11 mouse cellular contexts compared by ENCODE assay signal in the genomic region with DNA sequence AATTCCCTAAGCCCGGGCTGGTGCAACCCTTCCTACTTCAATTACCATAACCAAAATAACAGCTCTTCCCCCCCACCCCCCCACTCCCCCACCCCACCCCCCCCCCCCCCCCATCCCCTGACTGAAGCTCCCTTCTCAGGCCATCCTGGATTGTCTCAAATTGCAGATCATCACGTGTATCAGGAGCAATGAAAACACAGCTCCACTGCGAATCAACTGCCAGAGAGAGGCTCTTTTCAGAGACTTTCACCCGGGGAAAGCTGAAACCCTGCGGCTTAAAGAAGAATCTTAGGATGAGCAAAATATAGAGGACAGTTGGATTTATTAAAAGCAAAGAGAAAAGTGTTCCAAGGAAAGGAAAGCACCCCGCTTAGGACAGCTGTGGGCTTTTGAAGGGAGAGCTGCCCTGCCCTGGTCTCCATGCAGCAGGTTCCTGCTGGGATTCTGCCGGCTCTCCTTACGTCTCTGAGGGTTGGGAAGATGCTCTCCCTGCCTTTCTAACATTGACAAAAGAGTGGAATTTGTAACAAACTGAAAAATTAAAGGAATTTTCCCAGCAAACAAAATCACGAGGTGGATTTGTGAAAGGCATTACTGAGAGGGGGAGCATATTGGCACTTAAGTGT.
A peak's percentile ranks its signal among the peaks of the same experiment; 100 is the strongest.
DNase-seq lines count a peak whose midpoint lies in the region; ATAC-seq lines count a peak whose summit lies in the region.
"Had no signal": no experiment of that assay in that cellular context is flagged by ENCODE, and none has a peak within 500 bp of the region (broad histone marks: within the 10 kb centered on the region; RNA-seq: fewer than 3 reads in every experiment).

No protein-coding gene starts in this region.

- no peaks in the 10 kb centered on the region for H3K36me3 ChIP-seq in heart, embryonic 15.5 days
- H3K36me3 ChIP-seq in embryonic facial prominence, embryonic 10.5 days (replicated peaks) = no peaks in the 10 kb centered on the region
- H3K36me3 ChIP-seq in hindbrain, embryonic 14.5 days (replicated peaks; ENCODE audit: control insufficient read depth, insufficient read depth) = no peaks in the 10 kb centered on the region
- no peaks in the 10 kb centered on the region for H3K36me3 ChIP-seq in midbrain, embryonic 16.5 days (ENCODE audit: control insufficient read depth, insufficient read depth, low read length)
- H3K36me3 ChIP-seq: lung, embryonic 15.5 days had no signal

- no peak for ATAC-seq in heart, embryonic 15.5 days (replicated peaks; ENCODE audit: insufficient number of reproducible peaks, insufficient read depth, low FRiP score, low read depth)
- ATAC-seq in hindbrain, embryonic 14.5 days (ENCODE audit: low FRiP score) = no peak
- ATAC-seq in midbrain, embryonic 16.5 days = 0 out of 2 replicates have a peak, but pooled peaks have one; percentile 54

- H3K27me3 ChIP-seq in heart, embryonic 15.5 days = no peaks in the 10 kb centered on the region
- no peaks in the 10 kb centered on the region for H3K27me3 ChIP-seq in embryonic facial prominence, embryonic 10.5 days (replicated peaks; ENCODE audit: low read depth, poor library complexity, severe bottlenecking)
- no peaks in the 10 kb centered on the region for H3K27me3 ChIP-seq in hindbrain, embryonic 14.5 days (ENCODE audit: control insufficient read depth, insufficient read depth, low read length)
- H3K27me3 ChIP-seq in midbrain, embryonic 16.5 days (ENCODE audit: control insufficient read depth, insufficient read depth, low read depth, low read length) = no peaks in the 10 kb centered on the region
- H3K27me3 ChIP-seq: lung, embryonic 15.5 days had no signal

- no peaks in the 10 kb centered on the region for H3K9me3 ChIP-seq in heart, embryonic 15.5 days (replicated peaks)
- H3K9me3 ChIP-seq in embryonic facial prominence, embryonic 10.5 days = no peaks in the 10 kb centered on the region
- H3K9me3 ChIP-seq in hindbrain, embryonic 14.5 days (ENCODE audit: control insufficient read depth, low read length) = no peaks in the 10 kb centered on the region
- H3K9me3 ChIP-seq in midbrain, embryonic 16.5 days (replicated peaks; ENCODE audit: control insufficient read depth, low read length, poor library complexity, severe bottlenecking) = no peaks in the 10 kb centered on the region
- H3K9me3 ChIP-seq: lung, embryonic 15.5 days had no signal

- peak overlapping the region; percentile 49 for H3K4me2 ChIP-seq in heart, embryonic 15.5 days
- peak overlapping the region; percentile 29 for H3K4me2 ChIP-seq in hindbrain, embryonic 14.5 days (replicated peaks)
- peak overlapping the region; percentile 45 for H3K4me2 ChIP-seq in midbrain, embryonic 16.5 days (ENCODE audit: low read length)
- H3K4me2 ChIP-seq: lung, embryonic 15.5 days had no signal

- no peak overlapping the region for H3K27ac ChIP-seq in heart, embryonic 15.5 days
- H3K27ac ChIP-seq in embryonic facial prominence, embryonic 10.5 days (replicated peaks) = no peak overlapping the region
- H3K27ac ChIP-seq in hindbrain, embryonic 14.5 days = no peak overlapping the region
- H3K27ac ChIP-seq in midbrain, embryonic 16.5 days (ENCODE audit: low read length) = no peak overlapping the region
- H3K27ac ChIP-seq: lung, embryonic 15.5 days had no signal

- intact Hi-C loops in left cerebral cortex, postnatal 25 days (cut with DNase I) = no loop called here

- H3K4me3 ChIP-seq in heart, embryonic 15.5 days = no peak overlapping the region
- peak overlapping the region; percentile 40 for H3K4me3 ChIP-seq in embryonic facial prominence, embryonic 10.5 days
- H3K4me3 ChIP-seq in hindbrain, embryonic 14.5 days (replicated peaks; ENCODE audit: low read length) = no peak overlapping the region
- 0 out of 2 replicates have a peak overlapping the region, but pooled peaks have one; percentile 6 for H3K4me3 ChIP-seq in midbrain, embryonic 16.5 days (ENCODE audit: low read depth, low read length)
- H3K4me3 ChIP-seq: lung, embryonic 15.5 days had no signal

- DNase-seq in heart, adult 8-10 months (ENCODE audit: low spot score) = no peak
- peak; percentile 28 for DNase-seq in embryonic facial prominence, embryonic 10.5 days (ENCODE audit: low spot score)
- no peak for DNase-seq in hindbrain, embryonic 14.5 days (ENCODE audit: low spot score)
- no peak for DNase-seq in cerebellum, adult 18-20 months
- no peak for DNase-seq in ovary, adult 18-20 months (ENCODE audit: low spot score)
- DNase-seq in left cerebral cortex, postnatal 25 days (ENCODE audit: low spot score in 2 of 2) = no peak
- DNase-seq: cerebellum, postnatal 36 days; gastrocnemius, postnatal 14 days had no signal

- H3K4me1 ChIP-seq in heart, embryonic 15.5 days (replicated peaks) = 0 out of 2 replicates have a peak, but pooled peaks cover 2% of the 10 kb centered on the region
- peaks cover 13% of the 10 kb centered on the region for H3K4me1 ChIP-seq in embryonic facial prominence, embryonic 10.5 days
- H3K4me1 ChIP-seq in hindbrain, embryonic 14.5 days (replicated peaks; ENCODE audit: control insufficient read depth, insufficient read depth, low read length) = no peaks in the 10 kb centered on the region
- peaks cover 5% of the 10 kb centered on the region for H3K4me1 ChIP-seq in midbrain, embryonic 16.5 days (ENCODE audit: control insufficient read depth, insufficient read depth, low read length)
- H3K4me1 ChIP-seq: lung, embryonic 15.5 days had no signal

- no peak overlapping the region for H3K9ac ChIP-seq in heart, embryonic 15.5 days
- no peak overlapping the region for H3K9ac ChIP-seq in hindbrain, embryonic 14.5 days
- H3K9ac ChIP-seq in midbrain, embryonic 16.5 days (ENCODE audit: low read depth, low read length) = no peak overlapping the region
- H3K9ac ChIP-seq: lung, embryonic 15.5 days had no signal

- WGBS in heart, embryonic 15.5 days = 5% methylated on average over 9 of the region's 9 CpGs
- 1% methylated on average over 9 of the region's 9 CpGs for WGBS in embryonic facial prominence, embryonic 10.5 days
- WGBS in hindbrain, embryonic 14.5 days = 2% methylated on average over 9 of the region's 9 CpGs
- 2% methylated on average over 9 of the region's 9 CpGs for WGBS in midbrain, embryonic 16.5 days

Comparison
In these comparisons a context has a peak if more than half of its experiments do, and no peak if none do; other contexts are left out.
1. H3K4me3 ChIP-seq: peak in embryonic facial prominence, embryonic 10.5 days (single experiment) and midbrain, embryonic 16.5 days (single experiment); none in heart, embryonic 15.5 days (single experiment) and hindbrain, embryonic 14.5 days (single experiment).
2. Peak in every context shown above with its lines, with median percentiles within 50 percentile points of each other: H3K4me2 ChIP-seq.